In the genomic region with DNA sequence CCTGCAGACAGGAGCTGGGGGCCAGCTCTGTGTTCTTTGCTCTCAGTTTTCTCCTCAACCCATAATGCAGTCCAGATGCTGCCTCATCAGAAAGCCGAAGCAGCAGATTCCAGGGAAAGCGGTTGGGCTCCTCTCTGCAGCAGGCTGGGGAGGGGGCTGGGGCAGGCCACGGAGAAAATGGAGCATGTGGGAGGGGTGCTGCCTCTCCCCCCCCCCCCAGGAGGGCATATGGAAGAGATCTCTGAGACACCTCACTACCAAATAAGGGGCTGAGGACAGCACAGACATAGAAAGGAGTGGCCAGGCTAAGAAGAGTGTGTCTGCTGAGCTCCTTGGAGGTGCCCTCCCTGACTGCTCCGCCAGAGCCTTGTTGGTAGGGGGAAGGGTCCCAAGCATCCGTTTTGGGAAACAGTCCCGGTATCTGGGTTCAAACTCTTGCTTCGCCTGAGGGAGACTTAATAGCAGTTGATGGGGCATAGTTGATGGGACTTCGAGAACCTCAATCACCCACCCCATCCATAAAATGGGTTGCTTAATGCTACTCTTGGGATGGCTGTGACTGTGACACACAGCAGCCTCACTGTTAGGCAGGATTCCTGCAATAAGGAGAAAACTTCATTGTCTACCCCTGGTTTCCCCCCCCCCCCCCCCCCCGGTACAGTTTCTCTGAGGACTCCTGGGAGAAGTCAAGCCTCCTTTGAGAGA, we compare ENCODE assay signal across 10 mouse cellular contexts. TPM values are rescaled to one million over a fixed set of nuclear protein-coding genes. Genes with fewer than 3 reads are reported as not detected.
DNase-seq lines count a peak whose midpoint lies in the region; ATAC-seq lines count a peak whose summit lies in the region.
"Had no signal": no experiment of that assay in that cellular context is flagged by ENCODE, and none has a peak within 500 bp of the region (broad histone marks: within the 10 kb centered on the region; RNA-seq: fewer than 3 reads in every experiment).

No protein-coding gene starts in this region.

- no peak for DNase-seq in heart, adult 18-20 months
- DNase-seq in embryo, embryonic 11.5 days (ENCODE audit: low read depth, low spot score): peak; percentile 63
- no peak for DNase-seq in hindbrain, embryonic 14.5 days (ENCODE audit: low spot score)
- DNase-seq in neural tube, embryonic 11.5 days (ENCODE audit: low spot score): peak; percentile 66
- DNase-seq in adrenal gland, postnatal 4 days (ENCODE audit: low spot score in 2 of 2): no peak
- DNase-seq in thymus, postnatal 25 days: no peak
- no peak for DNase-seq in spleen, adult 12 weeks (ENCODE audit: low spot score)

- H3K36me3 ChIP-seq in heart, embryonic 16.5 days (ENCODE audit: control insufficient read depth, insufficient read depth): no peaks in the 10 kb centered on the region
- no peaks in the 10 kb centered on the region for H3K36me3 ChIP-seq in hindbrain, embryonic 14.5 days (replicated peaks; ENCODE audit: control insufficient read depth, insufficient read depth)
- H3K36me3 ChIP-seq in neural tube, embryonic 11.5 days (ENCODE audit: control insufficient read depth, insufficient read depth, low read length): no peaks in the 10 kb centered on the region
- H3K36me3 ChIP-seq: G1E had no signal

- H3K4me2 ChIP-seq in heart, embryonic 16.5 days (ENCODE audit: low read depth, low read length): peak overlapping the region; percentile 54
- peak overlapping the region; percentile 35; the same call in 1 of the 2 replicates for H3K4me2 ChIP-seq in hindbrain, embryonic 14.5 days (replicated peaks)
- peak overlapping the region; percentile 35 for H3K4me2 ChIP-seq in neural tube, embryonic 11.5 days (ENCODE audit: low read depth)

- H3K9me3 ChIP-seq in heart, embryonic 16.5 days (replicated peaks; ENCODE audit: control insufficient read depth, low read length): no peaks in the 10 kb centered on the region
- H3K9me3 ChIP-seq in hindbrain, embryonic 14.5 days (ENCODE audit: control insufficient read depth, low read length): no peaks in the 10 kb centered on the region
- H3K9me3 ChIP-seq in neural tube, embryonic 11.5 days (ENCODE audit: control insufficient read depth, low read length): no peaks in the 10 kb centered on the region
- H3K9me3 ChIP-seq: G1E had no signal

- ATAC-seq in heart, embryonic 16.5 days (replicated peaks; ENCODE audit: extremely low read depth, insufficient read depth, low FRiP score): 0 out of 2 replicates have a peak, but pooled peaks have one; percentile 29
- ATAC-seq in hindbrain, embryonic 14.5 days (ENCODE audit: low FRiP score): no peak
- no peak for ATAC-seq in neural tube, embryonic 11.5 days (ENCODE audit: insufficient read depth, low FRiP score, low TSS enrichment)

- peaks cover 22% of the 10 kb centered on the region for H3K4me1 ChIP-seq in heart, embryonic 16.5 days (ENCODE audit: control insufficient read depth, insufficient read depth, low read length)
- H3K4me1 ChIP-seq in hindbrain, embryonic 14.5 days (replicated peaks; ENCODE audit: control insufficient read depth, insufficient read depth, low read length): peaks cover 4% of the 10 kb centered on the region; the same call in 1 of the 2 replicates
- H3K4me1 ChIP-seq in neural tube, embryonic 11.5 days (ENCODE audit: control insufficient read depth, insufficient read depth, low read length): peaks cover 20% of the 10 kb centered on the region

- H3K9ac ChIP-seq in heart, embryonic 16.5 days (ENCODE audit: low read length): peak overlapping the region; percentile 59
- H3K9ac ChIP-seq in hindbrain, embryonic 14.5 days: no peak overlapping the region
- H3K9ac ChIP-seq in neural tube, embryonic 11.5 days (ENCODE audit: low read length): no peak overlapping the region; the same call in 1 of the 2 replicates

- peak overlapping the region; percentile 70 for H3K27ac ChIP-seq in heart, embryonic 16.5 days (ENCODE audit: low read length)
- no peak overlapping the region for H3K27ac ChIP-seq in hindbrain, embryonic 14.5 days
- H3K27ac ChIP-seq in neural tube, embryonic 11.5 days (ENCODE audit: low read depth, low read length): peak overlapping the region; percentile 84

- H3K4me3 ChIP-seq in heart, embryonic 16.5 days (ENCODE audit: low read length): peak overlapping the region; percentile 25; the same call in 1 of the 2 replicates
- H3K4me3 ChIP-seq in hindbrain, embryonic 14.5 days (replicated peaks; ENCODE audit: low read length): no peak overlapping the region
- H3K4me3 ChIP-seq in neural tube, embryonic 11.5 days (ENCODE audit: low read depth, low read length): no peak overlapping the region

- 18% methylated on average over 9 of the region's 9 CpGs for WGBS in heart, embryonic 16.5 days
- 20% methylated on average over 9 of the region's 9 CpGs for WGBS in hindbrain, embryonic 14.5 days
- 15% methylated on average over 8 of the region's 9 CpGs for WGBS in neural tube, embryonic 11.5 days

- peaks cover 26% of the 10 kb centered on the region for H3K27me3 ChIP-seq in heart, embryonic 16.5 days (ENCODE audit: control insufficient read depth, insufficient read depth, low read length)
- H3K27me3 ChIP-seq in hindbrain, embryonic 14.5 days (ENCODE audit: control insufficient read depth, insufficient read depth, low read length): peaks cover 36% of the 10 kb centered on the region
- H3K27me3 ChIP-seq in neural tube, embryonic 11.5 days (ENCODE audit: control insufficient read depth, insufficient read depth, low read length): peaks cover 10% of the 10 kb centered on the region

RNA-seq across cellular contexts. Expression of a gene that starts 53.9 kb away (rescaled TPM):
- polyA plus RNA-seq in heart, embryonic 16.5 days (2015; fragmentation: Nextera tagmentation; extraction: Ambion mirVana): 669 and 799 TPM in 2 replicates
- total RNA-seq in heart, adult 18-20 months (2021): 10 to 100 TPM; 43.0 to 53.3 TPM
- polyA plus RNA-seq in hindbrain, embryonic 14.5 days (2014; fragmentation: Nextera tagmentation; extraction: Ambion mirVana): 125 and 157 TPM in 2 replicates
- 111 and 128 TPM in 2 replicates for polyA plus RNA-seq in neural tube, embryonic 11.5 days (2014; fragmentation: Nextera tagmentation; extraction: Ambion mirVana)
- 1,000 to 10,000 TPM in 1 of 2 experiments, 100 to 1,000 TPM in 1; 890 to 1,096 TPM for total RNA-seq in adrenal gland, postnatal 4 days (2021)
- total RNA-seq: common myeloid progenitor, adult 5-6 weeks had no signal
- polyA plus RNA-seq: G1E had no signal

Comparison
In these comparisons a context has a peak if more than half of its experiments do, and no peak if none do; other contexts are left out.
1. DNase-seq: peak in embryo, embryonic 11.5 days (single experiment) and neural tube, embryonic 11.5 days (single experiment); none in heart, adult 18-20 months (0 of 2), hindbrain, embryonic 14.5 days (single experiment), adrenal gland, postnatal 4 days (0 of 2), thymus, postnatal 25 days (single experiment) and spleen, adult 12 weeks (single experiment).
2. Peak in every context shown above with its lines, with median percentiles within 50 percentile points of each other: H3K4me2 ChIP-seq.